Mouse (Mus musculus): ENCODE measurements at regions not wholly inside any gene's neighbourhood (a gene's known extent, or its start where the extent isn't known, plus 50 kb on each side); places are given as distances from the start of the nearest gene placed in this dataset.

DNA sequence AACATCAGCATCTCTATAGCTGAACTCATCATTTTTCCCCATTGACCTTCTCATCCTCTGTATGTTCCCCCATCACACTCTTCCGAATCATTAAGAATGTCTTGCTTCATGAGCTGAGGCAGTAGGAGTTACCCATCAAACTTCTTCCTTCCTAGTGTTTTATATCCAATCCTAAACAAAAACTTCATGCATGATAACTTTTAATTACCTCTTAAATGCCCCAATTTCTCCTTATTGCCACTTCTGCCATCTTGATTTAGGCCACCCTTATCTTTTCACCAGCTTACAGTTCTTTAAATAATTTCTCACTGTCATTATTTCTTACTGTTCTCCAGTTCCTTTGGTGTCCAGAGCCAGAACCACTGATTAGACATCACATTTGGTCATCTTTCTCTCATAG is 277.9 kb upstream of the Fbxo33 start:
- ATAC-seq (ENCODE audit: low FRiP score, low TSS enrichment) (no peak), DNase-seq (ENCODE audit: low spot score) (no peak)
- H3K4me3 ChIP-seq (ENCODE audit: low read depth, low read length) = no peak overlapping the region
- no peak overlapping the region for H3K4me2 ChIP-seq (replicated peaks; ENCODE audit: low read depth)
- no peaks in the 10 kb centered on the region for H3K9me3 ChIP-seq (ENCODE audit: control insufficient read depth, low read length)
- H3K36me3 ChIP-seq (ENCODE audit: control insufficient read depth, insufficient read depth, low read length) = no peaks in the 10 kb centered on the region
- H3K9ac ChIP-seq (ENCODE audit: low read length) = no peak overlapping the region
- H3K27ac ChIP-seq (replicated peaks) = no peak overlapping the region
- WGBS = 88% methylated on average over 1 of the region's 1 CpGs
- H3K4me1 ChIP-seq (replicated peaks; ENCODE audit: control insufficient read depth, insufficient read depth) = no peaks in the 10 kb centered on the region
- H3K27me3 ChIP-seq (ENCODE audit: control insufficient read depth, insufficient read depth, low read length) = no peaks in the 10 kb centered on the region
- TF ChIP-seq EP300 (optimal IDR thresholded peaks at IDR 0.05) (no peak), CTCF (IDR thresholded peaks at IDR 0.05; ENCODE audit: low read depth) (no peak)

DNA sequence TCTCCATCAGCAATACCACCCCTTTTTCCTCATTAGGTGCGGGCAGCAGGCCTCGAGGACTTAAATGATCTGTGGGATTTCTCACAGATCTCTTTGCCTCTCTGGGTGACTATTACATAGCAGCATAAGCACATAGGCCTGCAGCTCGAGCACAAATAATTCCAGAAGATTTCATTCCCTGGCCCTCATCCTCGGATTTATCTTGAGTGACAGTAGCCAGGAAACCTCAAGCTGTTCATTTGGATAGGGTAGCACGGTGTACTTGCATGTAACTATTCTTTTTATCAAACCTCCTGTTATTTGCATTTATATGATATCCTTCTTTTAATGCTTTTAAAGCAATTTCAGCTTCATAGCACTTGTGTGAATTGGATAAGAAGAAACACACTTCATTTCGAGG is 268.5 kb upstream of the Fbxo33 start:
- no peak for TF ChIP-seq CTCF (IDR thresholded peaks at IDR 0.05; ENCODE audit: low read depth)
- TF ChIP-seq EP300 (optimal IDR thresholded peaks at IDR 0.05) = no peak
- DNase-seq (ENCODE audit: low spot score) = no peak
- Histone ChIP-seq H3K9ac (ENCODE audit: low read length) (no peak overlapping the region), H3K36me3 (ENCODE audit: control insufficient read depth, insufficient read depth, low read length) (no peaks in the 10 kb centered on the region), H3K27ac (replicated peaks) (no peak overlapping the region), H3K4me3 (ENCODE audit: low read depth, low read length) (no peak overlapping the region), H3K4me2 (replicated peaks; ENCODE audit: low read depth) (no peak overlapping the region), H3K9me3 (ENCODE audit: control insufficient read depth, low read length) (no peaks in the 10 kb centered on the region), H3K27me3 (ENCODE audit: control insufficient read depth, insufficient read depth, low read length) (no peaks in the 10 kb centered on the region), H3K4me1 (replicated peaks; ENCODE audit: control insufficient read depth, insufficient read depth) (no peaks in the 10 kb centered on the region)
- no peak for ATAC-seq (ENCODE audit: low FRiP score, low TSS enrichment)
- WGBS = 66% methylated on average over 6 of the region's 6 CpGs

DNA sequence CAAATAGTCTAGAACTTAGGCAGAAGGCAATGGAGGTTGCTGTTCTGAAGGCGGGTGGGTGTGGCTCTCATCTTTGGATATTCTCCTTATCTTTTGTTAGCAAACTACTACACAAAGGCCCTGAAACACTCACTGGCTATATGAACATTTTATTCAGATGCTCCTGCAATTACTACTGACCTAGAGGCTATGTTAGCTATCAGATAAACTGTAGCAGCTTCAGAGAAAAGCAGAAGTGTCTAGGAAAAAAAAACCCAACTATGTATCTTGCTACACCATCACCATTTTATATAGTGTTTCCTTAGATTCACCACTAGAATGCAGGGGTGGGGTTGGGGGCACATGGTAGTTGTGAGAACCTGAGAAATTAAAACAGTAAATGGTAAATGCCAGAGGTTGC is 268.0 kb upstream of the Fbxo33 start:
- Histone ChIP-seq H3K9ac (ENCODE audit: low read length) (no peak overlapping the region), H3K27ac (replicated peaks) (no peak overlapping the region), H3K9me3 (ENCODE audit: control insufficient read depth, low read length) (no peaks in the 10 kb centered on the region), H3K4me2 (replicated peaks; ENCODE audit: low read depth) (no peak overlapping the region), H3K36me3 (ENCODE audit: control insufficient read depth, insufficient read depth, low read length) (no peaks in the 10 kb centered on the region), H3K27me3 (ENCODE audit: control insufficient read depth, insufficient read depth, low read length) (no peaks in the 10 kb centered on the region), H3K4me1 (replicated peaks; ENCODE audit: control insufficient read depth, insufficient read depth) (no peaks in the 10 kb centered on the region), H3K4me3 (ENCODE audit: low read depth, low read length) (no peak overlapping the region)
- DNase-seq (ENCODE audit: low spot score) (no peak), ATAC-seq (ENCODE audit: low FRiP score, low TSS enrichment) (no peak)
- TF ChIP-seq EP300 (optimal IDR thresholded peaks at IDR 0.05) (no peak), CTCF (IDR thresholded peaks at IDR 0.05; ENCODE audit: low read depth) (no peak)
- 86% methylated on average over 1 of the region's 1 CpGs for WGBS

DNA sequence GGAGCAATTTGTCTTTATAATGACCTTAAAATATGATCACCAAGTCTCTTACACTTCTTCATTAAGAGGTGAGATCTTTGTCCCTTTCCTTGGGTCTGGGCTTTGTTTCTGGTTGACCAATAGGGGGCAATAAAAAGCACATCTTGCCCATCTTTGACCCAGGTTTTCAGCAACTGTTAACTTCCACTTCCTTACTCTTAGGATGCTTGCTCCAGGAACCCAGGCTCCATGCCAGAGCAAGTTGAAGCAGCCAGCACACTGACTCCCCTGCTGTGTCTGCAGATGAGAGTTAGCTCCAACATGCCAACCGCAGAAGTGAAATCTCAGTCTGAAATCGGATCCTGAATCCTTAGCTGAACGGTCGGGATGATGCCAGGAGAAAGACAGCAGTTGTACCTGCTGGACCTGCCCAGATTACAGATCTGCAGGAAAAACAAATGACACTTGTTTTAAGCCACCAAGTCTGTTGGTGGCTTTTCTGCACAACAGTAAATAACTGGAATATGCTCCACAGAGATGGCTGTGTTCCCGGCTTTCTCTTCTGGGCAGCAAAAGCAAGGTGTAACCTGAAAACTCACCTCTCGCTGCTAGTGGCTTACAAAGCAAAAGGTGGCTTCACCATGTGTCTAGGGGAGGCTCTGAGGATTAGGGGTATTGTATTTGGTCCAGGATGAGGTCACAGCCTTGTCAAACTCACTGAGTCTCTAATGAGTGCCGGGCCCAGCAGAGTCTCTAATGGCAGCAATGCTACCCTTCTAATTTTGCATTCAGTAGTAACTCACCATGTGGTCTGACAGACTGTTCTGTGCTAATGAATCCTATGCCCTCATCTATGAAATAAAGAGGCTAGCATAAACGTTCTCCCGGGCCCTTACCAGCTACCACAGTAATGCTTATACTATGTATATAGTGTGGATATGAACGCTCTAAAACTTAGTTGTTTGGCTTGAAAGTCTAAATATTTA is 241.8 kb upstream of the Fbxo33 start:
- H3K36me3 ChIP-seq (ENCODE audit: control insufficient read depth, insufficient read depth, low read length) = no peaks in the 10 kb centered on the region
- WGBS = 59% methylated on average over 10 of the region's 10 CpGs
- H3K27ac ChIP-seq (replicated peaks) = no peak overlapping the region
- H3K9ac ChIP-seq (ENCODE audit: low read length) = no peak overlapping the region
- no peak for ATAC-seq (ENCODE audit: low FRiP score, low TSS enrichment)
- DNase-seq (ENCODE audit: low spot score) = no peak
- no peaks in the 10 kb centered on the region for H3K9me3 ChIP-seq (ENCODE audit: control insufficient read depth, low read length)
- H3K4me2 ChIP-seq (replicated peaks; ENCODE audit: low read depth) = no peak overlapping the region
- H3K4me3 ChIP-seq (ENCODE audit: low read depth, low read length) = no peak overlapping the region
- no peaks in the 10 kb centered on the region for H3K27me3 ChIP-seq (ENCODE audit: control insufficient read depth, insufficient read depth, low read length)
- no peaks in the 10 kb centered on the region for H3K4me1 ChIP-seq (replicated peaks; ENCODE audit: control insufficient read depth, insufficient read depth)
- no peak for TF ChIP-seq EP300 (optimal IDR thresholded peaks at IDR 0.05)
- peak; percentile 36; the same call in 1 of the 2 replicates for TF ChIP-seq CTCF (IDR thresholded peaks at IDR 0.05; ENCODE audit: low read depth)

DNA sequence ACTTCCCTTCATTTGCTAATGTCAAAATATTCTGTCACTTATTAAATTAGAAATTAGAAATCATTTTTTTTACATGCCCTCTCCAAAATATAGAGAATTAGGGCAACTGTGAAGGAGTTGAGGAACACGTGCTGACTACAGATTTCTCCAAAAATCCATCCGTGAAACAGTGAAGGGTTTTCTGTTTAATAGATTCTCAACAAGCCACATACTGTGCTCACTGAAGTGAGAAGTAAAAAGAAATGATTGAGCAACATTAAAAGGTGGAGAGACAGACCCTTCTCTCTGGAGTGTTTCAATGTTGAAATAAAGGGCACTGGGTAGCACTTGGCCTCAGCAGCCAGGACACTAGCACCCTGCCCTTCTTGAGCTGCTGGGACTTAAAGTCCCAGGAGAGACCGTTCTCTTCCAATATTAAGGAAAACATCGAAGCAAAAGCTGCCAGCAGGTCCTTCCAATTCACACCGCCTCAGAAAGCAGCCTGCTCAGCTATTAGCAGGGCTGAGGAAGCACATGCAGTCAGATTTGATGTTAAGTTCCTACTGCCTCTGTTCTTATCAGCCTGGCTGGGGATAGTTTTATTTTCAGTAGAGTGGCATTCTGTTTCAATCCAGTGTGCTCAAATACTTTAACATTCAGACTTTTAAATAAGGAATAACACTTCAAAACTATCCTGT is 236.8 kb upstream of the Fbxo33 start:
- H3K4me2 ChIP-seq (replicated peaks; ENCODE audit: low read depth) = no peak overlapping the region
- no peak for DNase-seq (ENCODE audit: low spot score)
- no peaks in the 10 kb centered on the region for H3K4me1 ChIP-seq (replicated peaks; ENCODE audit: control insufficient read depth, insufficient read depth)
- no peak overlapping the region for H3K4me3 ChIP-seq (ENCODE audit: low read depth, low read length)
- no peak overlapping the region for H3K27ac ChIP-seq (replicated peaks)
- no peak for ATAC-seq (ENCODE audit: low FRiP score, low TSS enrichment)
- no peaks in the 10 kb centered on the region for H3K9me3 ChIP-seq (ENCODE audit: control insufficient read depth, low read length)
- H3K9ac ChIP-seq (ENCODE audit: low read length) = no peak overlapping the region
- H3K36me3 ChIP-seq (ENCODE audit: control insufficient read depth, insufficient read depth, low read length) = no peaks in the 10 kb centered on the region
- no peak for TF ChIP-seq EP300 (optimal IDR thresholded peaks at IDR 0.05)
- TF ChIP-seq CTCF (IDR thresholded peaks at IDR 0.05; ENCODE audit: low read depth) = no peak
- H3K27me3 ChIP-seq (ENCODE audit: control insufficient read depth, insufficient read depth, low read length) = no peaks in the 10 kb centered on the region
- WGBS = 69% methylated on average over 5 of the region's 5 CpGs

DNA sequence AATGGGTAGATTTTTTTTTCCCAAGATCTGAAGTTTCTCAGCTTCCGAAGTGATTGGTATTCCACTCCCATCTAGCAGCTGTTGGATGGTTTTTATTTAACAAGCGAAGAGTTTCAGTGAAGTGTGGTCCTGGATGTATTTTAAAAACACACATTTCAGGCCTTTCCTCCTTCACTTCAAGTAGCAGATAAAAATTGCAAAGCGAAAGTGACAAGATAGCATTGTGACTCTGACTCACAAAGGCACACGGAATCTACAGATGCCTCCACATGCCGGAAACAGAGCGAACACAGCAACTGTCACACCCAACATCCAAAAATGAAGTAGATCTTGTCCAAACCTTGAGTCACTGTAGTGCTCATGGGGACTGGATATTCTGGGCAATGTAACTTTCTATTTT is 195.5 kb upstream of the Fbxo33 start:
- TF ChIP-seq CTCF (IDR thresholded peaks at IDR 0.05; ENCODE audit: low read depth) (no peak), EP300 (optimal IDR thresholded peaks at IDR 0.05) (no peak)
- 90% methylated on average over 6 of the region's 6 CpGs for WGBS
- no peak for ATAC-seq (ENCODE audit: low FRiP score, low TSS enrichment)

More for the DNA sequence above, 195.5 kb upstream of the Fbxo33 start:
- Histone ChIP-seq H3K27ac (replicated peaks) (no peak overlapping the region), H3K4me2 (replicated peaks; ENCODE audit: low read depth) (no peak overlapping the region), H3K9me3 (ENCODE audit: control insufficient read depth, low read length) (no peaks in the 10 kb centered on the region), H3K9ac (ENCODE audit: low read length) (no peak overlapping the region), H3K27me3 (ENCODE audit: control insufficient read depth, insufficient read depth, low read length) (no peaks in the 10 kb centered on the region), H3K4me1 (replicated peaks; ENCODE audit: control insufficient read depth, insufficient read depth) (no peaks in the 10 kb centered on the region), H3K4me3 (ENCODE audit: low read depth, low read length) (no peak overlapping the region), H3K36me3 (ENCODE audit: control insufficient read depth, insufficient read depth, low read length) (no peaks in the 10 kb centered on the region)
- DNase-seq (ENCODE audit: low spot score) = no peak
